Mouse (Mus musculus) ES-Bruce4 (cell line): ENCODE data around the gene Tmem87b. TPM values are rescaled to one million over a fixed set of nuclear protein-coding genes. Genes with fewer than 3 reads are reported as not detected.
A peak's percentile ranks its signal among the peaks of the same experiment; 100 is the strongest.

Experiments used
- H3K27ac ChIP-seq: 2 replicates; pipeline ENCODE4 v1.5.1; 2012; ENCODE audit warnings: low read length, inconsistent platforms; ENCODE audit not compliant: insufficient read depth
- H3K27me3 ChIP-seq: 2 replicates; pipeline ENCODE4 v1.6.1; 2012; ENCODE audit warnings: mild to moderate bottlenecking, low read length, inconsistent platforms; ENCODE audit not compliant: control insufficient read depth, poor library complexity, insufficient read depth, severe bottlenecking
- H3K36me3 ChIP-seq: 2 replicates; pipeline ENCODE4 v1.6.1; 2012; ENCODE audit warnings: inconsistent platforms, mild to moderate bottlenecking, low read length, moderate library complexity; ENCODE audit not compliant: control insufficient read depth, poor library complexity, insufficient read depth, severe bottlenecking
- H3K4me1 ChIP-seq: one replicate; pipeline ENCODE4 v1.8.1; 2011; ENCODE audit warnings: low read length; ENCODE audit not compliant: control insufficient read depth, insufficient read depth
- H3K4me3 ChIP-seq: 2 replicates; pipeline ENCODE4 v1.5.1; 2011; ENCODE audit warnings: low read depth, mild to moderate bottlenecking, low read length
- H3K9ac ChIP-seq: 2 replicates; pipeline ENCODE4 v1.6.1; 2012; ENCODE audit warnings: low read depth, mild to moderate bottlenecking, inconsistent platforms; ENCODE audit not compliant: poor library complexity, severe bottlenecking
- H3K9me3 ChIP-seq: replicated peaks from 2 replicates; pipeline ENCODE4 v1.6.1; 2012; ENCODE audit warnings: mild to moderate bottlenecking, low read length, inconsistent platforms; ENCODE audit not compliant: control insufficient read depth, poor library complexity, insufficient read depth, severe bottlenecking
- CTCF ChIP-seq: IDR thresholded peaks from one replicate; pipeline ENCODE4 v1.8.1; 2011; ENCODE audit warnings: low read depth, low read length
- EP300 ChIP-seq: IDR thresholded peaks from 2 replicates; pipeline ENCODE4 v1.6.1; 2011; ENCODE audit warnings: low read depth, low read length; ENCODE audit not compliant: insufficient read depth
- POLR2A ChIP-seq: IDR thresholded peaks from one replicate; pipeline ENCODE4 v1.8.1; 2011; ENCODE audit warnings: low read length; ENCODE audit not compliant: insufficient read depth
- polyA plus RNA-seq: library from polyadenylated mRNA; stranded (reverse); fragments of >200 nt; gene quantifications from 2 replicates; pipeline ENCODE4 v1.2.4, GENCODE M21; 2011; ENCODE audit warnings: low read depth; ENCODE audit not compliant: missing spikeins, insufficient read depth, insufficient read length

Gene Tmem87b
- polyA plus RNA-seq, 1 experiment = 32.3 TPM

GRCm38 (mm10) chr2:128885225-128885811, 67.4 kb downstream of the Tmem87b start:
- no peak for TF ChIP-seq EP300
- no peak for TF ChIP-seq POLR2A
- TF ChIP-seq CTCF = no peak
- H3K36me3 ChIP-seq = no peaks in the 10 kb centered on the region
- no peaks in the 10 kb centered on the region for H3K9me3 ChIP-seq
- no peak overlapping the region for H3K9ac ChIP-seq
- H3K4me3 ChIP-seq = no peak overlapping the region
- peaks cover 3% of the 10 kb centered on the region for H3K4me1 ChIP-seq
- H3K27me3 ChIP-seq = no peaks in the 10 kb centered on the region
- no peak overlapping the region for H3K27ac ChIP-seq

DNA sequence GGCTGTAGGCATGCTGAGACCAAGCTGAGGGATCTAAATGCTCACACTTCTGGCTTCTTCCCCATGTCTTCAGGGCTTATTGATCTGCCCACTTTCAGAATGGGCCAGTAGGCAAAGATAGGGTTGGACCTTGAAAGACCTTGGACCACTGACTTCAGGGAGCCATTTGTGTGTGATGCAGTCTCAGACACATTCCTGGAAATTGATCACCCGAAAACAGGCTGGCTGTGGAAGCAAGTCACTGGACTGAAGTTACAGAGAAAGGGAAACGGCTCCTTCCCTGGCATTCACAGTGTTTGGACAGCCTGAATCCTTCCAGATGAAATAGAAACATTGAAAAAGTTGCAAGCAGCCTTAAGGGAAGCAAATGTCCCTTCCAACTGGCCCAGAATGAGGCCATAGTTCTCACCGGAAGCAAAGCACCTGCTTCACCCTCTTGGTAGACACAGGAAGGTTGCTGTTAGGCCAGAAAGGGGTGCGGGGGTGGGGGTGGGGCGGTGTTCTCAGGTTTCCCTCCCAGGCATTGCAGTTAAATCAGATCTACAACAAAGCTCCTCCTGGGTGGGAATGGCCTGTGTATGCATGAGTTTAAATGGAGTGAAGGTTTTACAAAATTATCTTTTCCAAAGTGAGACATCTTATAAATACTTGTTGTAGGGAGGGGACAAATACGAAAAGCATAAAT, 70.1 kb downstream of the Tmem87b start:
- no peak for TF ChIP-seq CTCF
- TF ChIP-seq EP300 = no peak
- TF ChIP-seq POLR2A = no peak
- Histone ChIP-seq H3K9me3 (no peaks in the 10 kb centered on the region), H3K4me3 (no peak overlapping the region), H3K4me1 (peaks cover 3% of the 10 kb centered on the region), H3K27me3 (no peaks in the 10 kb centered on the region), H3K27ac (0 out of 2 replicates have a peak overlapping the region, but pooled peaks have one; percentile 5), H3K9ac (no peak overlapping the region), H3K36me3 (no peaks in the 10 kb centered on the region)

GRCm38 (mm10) chr2:128890661-128891335, 72.9 kb downstream of the Tmem87b start:
- no peak overlapping the region for H3K27ac ChIP-seq
- H3K9ac ChIP-seq = no peak overlapping the region
- H3K9me3 ChIP-seq = no peaks in the 10 kb centered on the region
- peaks cover 3% of the 10 kb centered on the region for H3K4me1 ChIP-seq
- no peaks in the 10 kb centered on the region for H3K36me3 ChIP-seq
- TF ChIP-seq CTCF (no peak), EP300 (no peak), POLR2A (no peak)
- H3K4me3 ChIP-seq = no peak overlapping the region
- H3K27me3 ChIP-seq = no peaks in the 10 kb centered on the region

DNA sequence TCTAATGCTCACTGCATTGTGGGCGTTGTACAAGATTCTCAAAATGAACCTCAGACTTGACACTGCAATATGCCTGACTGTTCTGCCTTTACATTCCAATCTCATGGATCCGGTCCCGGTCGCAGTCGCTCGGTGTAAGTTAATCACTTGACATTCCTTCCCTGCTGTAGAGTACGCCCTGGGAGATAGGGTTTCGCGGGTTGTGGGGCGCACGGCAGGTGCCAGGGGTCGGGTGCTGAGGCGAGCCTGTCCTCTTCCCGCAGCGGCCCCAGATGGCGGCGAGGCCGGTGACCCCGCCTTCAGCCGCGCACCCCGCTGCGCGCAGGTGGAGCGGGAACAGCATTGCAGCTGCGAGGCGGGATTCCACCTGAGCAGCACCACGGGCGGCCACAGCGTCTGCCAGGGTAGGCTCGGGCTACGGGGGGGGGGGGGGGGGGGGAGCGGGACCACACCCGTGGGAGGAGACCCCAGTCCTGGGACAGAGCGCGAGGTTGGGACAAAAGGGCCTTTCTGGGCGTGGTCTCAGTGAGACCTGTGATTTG, 74.3 kb downstream of the Tmem87b start:
- Histone ChIP-seq H3K27me3 (no peaks in the 10 kb centered on the region), H3K36me3 (no peaks in the 10 kb centered on the region), H3K4me1 (peaks cover 3% of the 10 kb centered on the region), H3K9ac (0 out of 2 replicates have a peak overlapping the region, but pooled peaks have one; percentile 3), H3K27ac (no peak overlapping the region), H3K9me3 (no peaks in the 10 kb centered on the region), H3K4me3 (peak overlapping the region; percentile 36)
- TF ChIP-seq EP300 (peak; percentile 68; the same call in 1 of the 2 replicates), CTCF (no peak)

- no peaks in the 10 kb centered on the region for H3K36me3 ChIP-seq
- no peak overlapping the region for H3K4me3 ChIP-seq
- H3K9me3 ChIP-seq = no peaks in the 10 kb centered on the region
- TF ChIP-seq EP300 = no peak
- TF ChIP-seq CTCF = no peak
- no peak for TF ChIP-seq POLR2A
- H3K27me3 ChIP-seq = no peaks in the 10 kb centered on the region
- no peak overlapping the region for H3K9ac ChIP-seq
- no peaks in the 10 kb centered on the region for H3K4me1 ChIP-seq
- H3K27ac ChIP-seq = no peak overlapping the region
Measured at GRCm38 (mm10) chr2:128902843-128903242, 84.9 kb downstream of the Tmem87b start.
